Mouse (Mus musculus): ENCODE results near the gene Mff. TPM values are rescaled to one million over a fixed set of nuclear protein-coding genes. Genes with fewer than 3 reads are reported as not detected.

The Mff gene
- polyA plus RNA-seq, 1 experiment from 2014 or later = 462 TPM

DNA sequence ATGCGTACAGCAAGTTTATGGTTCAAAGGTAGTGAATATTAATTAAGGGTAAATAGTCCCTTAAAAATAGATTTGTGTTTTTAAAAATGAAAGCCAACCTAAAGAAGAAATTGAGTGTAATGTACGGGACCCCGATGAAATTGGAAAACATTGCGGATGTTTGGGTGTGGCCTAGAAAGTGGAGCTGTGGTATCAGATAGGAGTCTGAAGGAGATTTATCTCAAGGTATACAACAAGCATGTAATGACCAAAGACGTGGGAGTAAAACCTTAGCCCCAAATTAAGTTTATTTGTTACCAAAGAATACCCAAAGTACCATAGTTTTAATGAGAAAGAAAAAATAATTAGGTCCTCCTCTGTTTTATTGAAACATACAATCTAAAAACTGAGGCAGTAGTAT lies 1.8 kb downstream of the Mff start:
- WGBS = 94% methylated on average over 5 of the region's 5 CpGs
- no peak overlapping the region for H3K4me2 ChIP-seq (ENCODE audit: low read length)
- no peak for ATAC-seq

DNA sequence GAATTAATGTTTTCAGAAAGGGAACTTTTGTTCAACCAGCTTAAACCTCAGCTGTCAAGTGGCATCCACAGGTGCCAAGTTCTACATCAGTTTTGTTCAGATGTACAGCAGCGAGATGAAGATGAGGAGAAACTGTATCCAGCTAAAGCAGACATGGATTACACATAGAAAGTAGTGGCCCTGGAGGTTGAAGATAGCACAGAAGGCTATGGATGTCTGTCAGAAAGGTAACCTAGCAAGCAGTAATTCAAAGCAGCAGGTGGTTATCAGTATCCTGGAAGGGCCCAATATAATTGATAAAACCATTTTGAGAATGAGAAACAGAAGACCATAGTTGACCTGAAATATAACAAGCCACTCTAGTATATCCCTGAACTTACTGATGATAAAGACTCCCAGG lies 8.7 kb downstream of the Mff start:
- Histone ChIP-seq H3K4me1 (ENCODE audit: control insufficient read depth, insufficient read depth, low read length) (no peaks in the 10 kb centered on the region), H3K27ac (ENCODE audit: low read depth, low read length) (no peak overlapping the region), H3K4me3 (ENCODE audit: low read depth, low read length) (no peak overlapping the region), H3K27me3 (replicated peaks; ENCODE audit: control insufficient read depth, insufficient read depth, low read length) (no peaks in the 10 kb centered on the region), H3K36me3 (ENCODE audit: control insufficient read depth, insufficient read depth, low read length) (peaks cover 87% of the 10 kb centered on the region), H3K9ac (ENCODE audit: low read length) (no peak overlapping the region), H3K4me2 (ENCODE audit: low read length) (no peak overlapping the region), H3K9me3 (replicated peaks; ENCODE audit: control insufficient read depth, low read length) (no peaks in the 10 kb centered on the region)
- ATAC-seq (no peak), DNase-seq (ENCODE audit: low spot score) (no peak)
- WGBS = 93% methylated on average over 1 of the region's 1 CpGs

More for the DNA sequence above, 1.8 kb downstream of the Mff start:
- Histone ChIP-seq H3K27ac (ENCODE audit: low read depth, low read length) (no peak overlapping the region), H3K4me1 (ENCODE audit: control insufficient read depth, insufficient read depth, low read length) (peaks cover 12% of the 10 kb centered on the region), H3K36me3 (ENCODE audit: control insufficient read depth, insufficient read depth, low read length) (peaks cover 32% of the 10 kb centered on the region), H3K27me3 (replicated peaks; ENCODE audit: control insufficient read depth, insufficient read depth, low read length) (no peaks in the 10 kb centered on the region; the same call in 1 of the 2 replicates), H3K4me3 (ENCODE audit: low read depth, low read length) (0 out of 2 replicates have a peak overlapping the region, but pooled peaks have one; percentile 61), H3K9me3 (replicated peaks; ENCODE audit: control insufficient read depth, low read length) (no peaks in the 10 kb centered on the region), H3K9ac (ENCODE audit: low read length) (no peak overlapping the region)
- DNase-seq (ENCODE audit: low spot score) = no peak

DNA sequence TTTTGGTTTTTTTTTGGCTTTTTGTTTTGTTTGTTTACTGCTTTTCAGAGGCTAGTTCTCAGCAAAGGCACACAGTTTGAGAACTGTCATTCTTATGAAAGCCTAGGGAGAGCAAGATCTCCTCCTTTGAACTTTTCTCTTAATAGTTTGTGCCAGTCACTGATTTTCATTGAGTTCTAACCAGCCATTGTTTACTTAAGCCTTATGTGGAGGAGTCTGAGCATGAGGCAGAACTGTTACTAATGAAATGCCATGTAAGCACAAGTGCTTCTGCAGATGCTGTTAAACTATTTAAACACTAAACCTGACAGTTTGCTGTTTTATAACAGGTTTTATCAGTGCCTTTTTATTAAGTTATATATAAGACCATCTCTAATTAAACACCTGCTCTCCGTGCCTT lies 13.4 kb downstream of the Mff start:
- Histone ChIP-seq H3K36me3 (ENCODE audit: control insufficient read depth, insufficient read depth, low read length) (peaks cover 73% of the 10 kb centered on the region), H3K27me3 (replicated peaks; ENCODE audit: control insufficient read depth, insufficient read depth, low read length) (no peaks in the 10 kb centered on the region), H3K9me3 (replicated peaks; ENCODE audit: control insufficient read depth, low read length) (no peaks in the 10 kb centered on the region), H3K4me3 (ENCODE audit: low read depth, low read length) (no peak overlapping the region), H3K9ac (ENCODE audit: low read length) (no peak overlapping the region), H3K4me1 (ENCODE audit: control insufficient read depth, insufficient read depth, low read length) (no peaks in the 10 kb centered on the region), H3K27ac (ENCODE audit: low read depth, low read length) (no peak overlapping the region), H3K4me2 (ENCODE audit: low read length) (no peak overlapping the region)
- DNase-seq (ENCODE audit: low spot score) (no peak), ATAC-seq (no peak)
- WGBS = 96% methylated on average over 1 of the region's 1 CpGs

- no peak overlapping the region for H3K4me2 ChIP-seq (ENCODE audit: low read length)
- no peak overlapping the region for H3K27ac ChIP-seq (ENCODE audit: low read depth, low read length)
- no peaks in the 10 kb centered on the region for H3K27me3 ChIP-seq (replicated peaks; ENCODE audit: control insufficient read depth, insufficient read depth, low read length)
- ATAC-seq = no peak
- 86% methylated on average over 7 of the region's 7 CpGs for WGBS
- no peak for DNase-seq (ENCODE audit: low spot score)
- H3K4me1 ChIP-seq (ENCODE audit: control insufficient read depth, insufficient read depth, low read length) = no peaks in the 10 kb centered on the region
- no peak overlapping the region for H3K4me3 ChIP-seq (ENCODE audit: low read depth, low read length)
- no peak overlapping the region for H3K9ac ChIP-seq (ENCODE audit: low read length)
- peaks cover 53% of the 10 kb centered on the region for H3K36me3 ChIP-seq (ENCODE audit: control insufficient read depth, insufficient read depth, low read length)
- no peaks in the 10 kb centered on the region for H3K9me3 ChIP-seq (replicated peaks; ENCODE audit: control insufficient read depth, low read length)
These were observed 16.8 kb downstream of the Mff start for GRCm38 (mm10) chr1:82741539-82741938.

GRCm38 (mm10) chr1:82743962-82744361 lies 19.3 kb downstream of the Mff start:
- WGBS = 94% methylated on average over 3 of the region's 3 CpGs
- Histone ChIP-seq H3K9ac (ENCODE audit: low read length) (no peak overlapping the region), H3K4me1 (ENCODE audit: control insufficient read depth, insufficient read depth, low read length) (no peaks in the 10 kb centered on the region), H3K9me3 (replicated peaks; ENCODE audit: control insufficient read depth, low read length) (no peaks in the 10 kb centered on the region), H3K36me3 (ENCODE audit: control insufficient read depth, insufficient read depth, low read length) (peaks cover 44% of the 10 kb centered on the region), H3K4me2 (ENCODE audit: low read length) (no peak overlapping the region), H3K27ac (ENCODE audit: low read depth, low read length) (no peak overlapping the region), H3K4me3 (ENCODE audit: low read depth, low read length) (no peak overlapping the region), H3K27me3 (replicated peaks; ENCODE audit: control insufficient read depth, insufficient read depth, low read length) (no peaks in the 10 kb centered on the region)
- ATAC-seq (no peak), DNase-seq (ENCODE audit: low spot score) (no peak)

GRCm38 (mm10) chr1:82746408-82746807 lies 21.7 kb downstream of the Mff start:
- H3K4me1 ChIP-seq (ENCODE audit: control insufficient read depth, insufficient read depth, low read length) = no peaks in the 10 kb centered on the region
- H3K4me3 ChIP-seq (ENCODE audit: low read depth, low read length) = no peak overlapping the region
- 88% methylated on average over 4 of the region's 4 CpGs for whole genome bisulfite sequencing
- H3K36me3 ChIP-seq (ENCODE audit: control insufficient read depth, insufficient read depth, low read length) = peaks cover 40% of the 10 kb centered on the region
- no peak overlapping the region for H3K27ac ChIP-seq (ENCODE audit: low read depth, low read length)
- no peaks in the 10 kb centered on the region for H3K27me3 ChIP-seq (replicated peaks; ENCODE audit: control insufficient read depth, insufficient read depth, low read length)
- peak; percentile 7 for DNase-seq (ENCODE audit: low spot score)
- ATAC-seq = no peak
- no peak overlapping the region for H3K9ac ChIP-seq (ENCODE audit: low read length)
- H3K4me2 ChIP-seq (ENCODE audit: low read length) = no peak overlapping the region
- H3K9me3 ChIP-seq (replicated peaks; ENCODE audit: control insufficient read depth, low read length) = no peaks in the 10 kb centered on the region

DNA sequence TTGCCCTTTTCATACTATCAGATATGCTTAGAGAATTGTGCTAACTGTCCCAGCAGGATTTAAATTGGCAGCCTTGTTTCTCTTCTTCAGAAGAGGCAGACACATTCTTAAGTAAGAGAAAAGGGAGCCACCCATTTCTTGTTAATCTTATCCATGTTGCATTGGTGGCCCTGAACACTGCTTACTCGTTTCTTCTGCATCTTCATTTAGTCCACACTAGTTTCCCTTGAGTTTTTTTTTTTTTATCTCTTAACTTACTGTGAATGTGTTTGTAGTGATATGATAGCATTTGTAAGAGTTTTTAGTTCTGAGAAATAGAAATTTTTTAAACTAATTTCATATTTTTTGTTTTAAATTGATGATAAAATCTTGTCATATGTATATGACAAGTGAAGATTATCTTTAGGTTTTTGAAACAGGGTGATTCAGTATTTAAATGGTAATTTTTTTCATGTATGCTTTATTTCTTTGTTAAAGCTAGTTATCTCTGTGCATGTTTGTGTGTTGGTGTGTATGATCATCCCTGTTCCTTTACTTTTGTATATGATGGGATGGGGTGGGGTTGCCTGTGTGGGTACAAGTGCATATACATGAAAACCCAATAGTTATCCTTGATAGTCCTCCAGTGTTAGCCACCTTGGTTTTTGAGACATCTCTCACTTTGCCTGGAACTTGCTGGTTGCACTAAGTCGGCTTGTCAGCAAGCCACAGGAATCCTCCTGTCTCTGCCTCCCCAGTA lies 23.2 kb downstream of the Mff start:
- Histone ChIP-seq H3K4me2 (ENCODE audit: low read length) (no peak overlapping the region), H3K9me3 (replicated peaks; ENCODE audit: control insufficient read depth, low read length) (no peaks in the 10 kb centered on the region), H3K36me3 (ENCODE audit: control insufficient read depth, insufficient read depth, low read length) (peaks cover 36% of the 10 kb centered on the region), H3K4me3 (ENCODE audit: low read depth, low read length) (no peak overlapping the region), H3K27me3 (replicated peaks; ENCODE audit: control insufficient read depth, insufficient read depth, low read length) (no peaks in the 10 kb centered on the region), H3K27ac (ENCODE audit: low read depth, low read length) (no peak overlapping the region), H3K4me1 (ENCODE audit: control insufficient read depth, insufficient read depth, low read length) (no peaks in the 10 kb centered on the region), H3K9ac (ENCODE audit: low read length) (no peak overlapping the region)
- ATAC-seq = no peak
- WGBS = 76% methylated on average over 2 of the region's 2 CpGs
- DNase-seq (ENCODE audit: low spot score) = no peak

DNA sequence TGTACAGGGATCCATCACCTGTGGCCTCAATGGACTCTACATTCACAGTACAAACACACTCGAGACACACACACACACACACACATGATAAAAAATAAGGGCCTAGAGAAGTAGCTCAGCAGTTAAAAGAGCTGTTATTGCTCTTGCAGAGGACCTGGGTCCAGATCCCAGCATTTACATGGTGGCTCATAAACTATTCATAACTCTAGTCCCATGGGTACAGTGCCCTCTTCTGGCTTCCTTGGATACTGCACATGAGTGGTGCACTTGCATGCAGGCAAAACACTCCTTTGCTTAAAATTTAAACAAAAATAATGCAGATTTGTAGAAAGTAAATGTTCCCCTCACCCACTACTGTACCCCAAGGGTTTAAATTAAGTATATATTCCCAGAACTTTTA lies 34.8 kb downstream of the Mff start:
- ATAC-seq (no peak), DNase-seq (ENCODE audit: low spot score) (peak; percentile 5)
- H3K4me1 ChIP-seq (ENCODE audit: control insufficient read depth, insufficient read depth, low read length) = no peaks in the 10 kb centered on the region
- no peaks in the 10 kb centered on the region for H3K9me3 ChIP-seq (replicated peaks; ENCODE audit: control insufficient read depth, low read length)
- H3K4me2 ChIP-seq (ENCODE audit: low read length) = no peak overlapping the region
- H3K4me3 ChIP-seq (ENCODE audit: low read depth, low read length) = no peak overlapping the region
- no peak overlapping the region for H3K27ac ChIP-seq (ENCODE audit: low read depth, low read length)
- H3K27me3 ChIP-seq (replicated peaks; ENCODE audit: control insufficient read depth, insufficient read depth, low read length) = no peaks in the 10 kb centered on the region
- H3K36me3 ChIP-seq (ENCODE audit: control insufficient read depth, insufficient read depth, low read length) = peaks cover 17% of the 10 kb centered on the region; the same call in 1 of the 2 replicates
- 86% methylated on average over 1 of the region's 1 CpGs for WGBS
- H3K9ac ChIP-seq (ENCODE audit: low read length) = no peak overlapping the region

GRCm38 (mm10) chr1:82761454-82762169 lies 36.9 kb downstream of the Mff start:
- ATAC-seq = no peak
- no peaks in the 10 kb centered on the region for H3K27me3 ChIP-seq (replicated peaks; ENCODE audit: control insufficient read depth, insufficient read depth, low read length)
- H3K9ac ChIP-seq (ENCODE audit: low read length) = no peak overlapping the region
- no peak for DNase-seq (ENCODE audit: low spot score)
- 0 out of 2 replicates have a peak, but pooled peaks cover 3% of the 10 kb centered on the region for H3K36me3 ChIP-seq (ENCODE audit: control insufficient read depth, insufficient read depth, low read length)
- H3K9me3 ChIP-seq (replicated peaks; ENCODE audit: control insufficient read depth, low read length) = no peaks in the 10 kb centered on the region
- H3K27ac ChIP-seq (ENCODE audit: low read depth, low read length) = no peak overlapping the region
- WGBS = 95% methylated on average over 8 of the region's 8 CpGs
- no peak overlapping the region for H3K4me2 ChIP-seq (ENCODE audit: low read length)
- no peaks in the 10 kb centered on the region for H3K4me1 ChIP-seq (ENCODE audit: control insufficient read depth, insufficient read depth, low read length)
- H3K4me3 ChIP-seq (ENCODE audit: low read depth, low read length) = no peak overlapping the region
